Mouse (Mus musculus) gastrocnemius, postnatal 14 days (tissue): ENCODE measurements around the gene Th. TPM values are rescaled to one million over a fixed set of nuclear protein-coding genes. Genes with fewer than 3 reads are reported as not detected.

Experiments
- DNase-seq: peaks from one replicate; pipeline ENCODE4 v3.0.0; 2021; ENCODE audit warnings: mixed read lengths
- intact Hi-C: fragments of 180-260 bp; cut with DNase I; formaldehyde crosslinking; loops from one replicate; pipeline ENCODE4 v1.15.1; 2025; ENCODE audit warnings: low total_unique reads
- total RNA-seq, 2 experiments: library from RNA; stranded (reverse); gene quantifications; 2 replicates each; pipeline ENCODE4 v1.2.3; 2021

Th gene
- total RNA-seq, 2 experiments from 2014 or later: 0.24 to 0.49 TPM

- intact Hi-C loops: no loop called here
- no peak for DNase-seq
These were observed 26.6 kb downstream of the Th start for GRCm38 (mm10) chr7:142904331-142904730.

DNA sequence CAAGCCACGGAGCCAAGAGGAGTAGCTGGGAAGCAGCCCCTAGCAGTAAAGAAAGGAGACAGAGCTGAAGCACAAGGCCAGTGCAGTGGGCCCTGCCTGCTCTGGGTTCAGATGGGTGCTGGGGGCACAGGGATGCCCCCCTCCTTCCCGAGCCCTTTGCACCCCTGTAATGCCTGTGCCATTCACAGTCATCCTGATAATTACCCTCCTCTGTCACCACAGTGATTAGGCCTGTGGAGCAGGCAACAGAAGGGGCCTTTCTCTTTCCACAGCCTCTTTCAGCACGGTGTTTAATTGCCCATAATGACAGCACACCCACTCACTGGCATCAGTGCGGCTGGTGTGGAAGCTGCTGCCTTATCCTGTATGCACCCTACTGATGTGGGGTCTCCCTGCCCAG is 28.0 kb downstream of the Th start:
- intact Hi-C loops: no loop called here
- no peak for DNase-seq

DNA sequence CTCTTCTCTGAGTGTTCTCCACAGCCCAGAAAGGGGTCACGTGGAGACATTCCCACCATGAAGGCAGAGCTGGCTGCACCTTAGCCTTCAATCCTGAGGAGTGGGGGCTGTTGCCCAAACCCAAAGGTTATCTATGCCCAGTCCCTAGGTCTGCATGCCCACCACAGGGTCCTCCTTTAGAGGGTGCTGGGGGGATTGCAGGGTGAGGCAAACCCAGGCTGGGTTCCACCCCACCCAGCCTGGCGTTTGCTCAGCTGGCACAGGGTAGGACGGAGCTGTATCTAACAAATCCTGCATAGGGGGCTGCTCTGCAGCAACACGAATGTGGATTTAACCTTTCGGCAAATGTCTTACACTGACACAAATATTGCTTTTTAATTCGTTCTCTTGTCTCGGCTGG is 29.2 kb downstream of the Th start:
- intact Hi-C loops: no loop called here
- DNase-seq: no peak

DNA sequence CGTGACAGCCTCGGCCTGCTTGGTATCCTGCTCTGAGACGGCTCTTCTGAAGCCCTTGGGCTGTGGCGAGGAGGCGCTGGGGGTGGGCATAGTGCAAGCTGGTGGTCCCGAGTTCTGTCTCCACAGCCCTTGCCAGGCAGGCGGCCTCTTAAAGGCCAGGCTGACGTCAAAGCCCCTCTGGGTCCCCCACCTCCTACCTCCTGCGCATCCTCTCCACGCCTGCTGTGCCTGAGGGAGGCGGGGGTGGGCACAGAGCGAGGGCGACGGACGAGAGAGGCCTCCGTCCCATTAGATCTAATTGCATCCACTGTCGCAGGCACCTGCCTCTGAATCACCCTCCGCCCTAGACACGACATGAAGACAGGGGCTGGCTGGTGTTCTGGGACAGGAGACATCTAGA is 31.1 kb downstream of the Th start:
- no peak for DNase-seq
- intact Hi-C loops: no loop called here

- DNase-seq: no peak
- intact Hi-C loops: no loop called here
These were observed 33.5 kb downstream of the Th start for GRCm38 (mm10) chr7:142897471-142897870.

- DNase-seq: no peak
- intact Hi-C loops: loop anchor here (2.0 kb wide), 1 partner anchor 193 kb away; no protein-coding TSS in a partner anchor
These were observed 34.8 kb downstream of the Th start for GRCm38 (mm10) chr7:142895901-142896665.

DNA sequence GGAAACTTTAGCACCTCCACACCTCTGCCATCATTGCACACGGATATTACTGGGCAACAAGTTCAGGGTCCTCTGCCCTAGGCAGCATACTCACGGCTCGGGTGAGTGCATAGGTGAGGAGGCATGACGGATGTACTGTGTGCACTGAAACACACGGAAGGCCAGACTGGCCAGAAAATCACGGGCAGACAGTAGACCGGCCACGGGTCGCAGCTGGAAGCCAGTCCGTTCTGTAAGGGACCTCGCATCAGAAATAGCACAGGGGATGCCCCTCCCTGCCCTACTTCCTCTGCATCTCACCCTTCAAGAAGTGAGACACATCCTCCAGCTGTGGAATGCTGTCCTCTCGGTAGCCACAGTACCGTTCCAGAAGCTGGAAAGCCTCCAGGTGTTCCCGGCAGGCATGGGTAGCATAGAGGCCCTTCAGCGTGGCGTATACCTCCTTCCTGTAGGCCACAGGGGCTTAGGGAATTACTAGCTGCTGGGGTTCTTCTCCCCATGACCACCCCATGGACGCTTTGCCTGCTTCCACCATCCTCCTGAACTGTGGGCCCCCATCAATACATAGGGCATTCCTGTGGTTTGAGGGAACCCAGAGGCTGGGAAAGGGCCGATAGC is 35.6 kb downstream of the Th start:
- intact Hi-C loops: loop anchor here (2.0 kb wide), 1 partner anchor 193 kb away; no protein-coding TSS in a partner anchor
- DNase-seq: no peak

DNA sequence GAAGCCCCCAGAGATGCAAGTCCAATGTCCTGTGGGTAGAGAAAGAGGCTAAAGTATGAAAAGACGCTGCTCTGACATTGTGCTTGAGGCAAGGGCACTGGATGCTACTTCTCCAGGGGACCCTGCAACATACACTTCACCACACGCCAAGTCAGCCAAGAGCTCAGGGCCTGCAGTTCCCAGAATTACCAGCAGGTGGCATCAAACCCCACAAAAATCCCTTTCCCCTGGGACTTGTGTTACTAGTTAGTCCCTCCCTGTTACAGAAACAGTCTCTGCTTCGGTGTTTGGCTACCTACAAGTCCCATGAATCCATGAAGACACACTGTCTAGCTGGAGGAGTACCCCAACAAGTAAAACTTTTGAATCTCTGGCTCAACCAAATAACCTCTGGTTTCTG is 36.3 kb downstream of the Th start:
- intact Hi-C loops: loop anchor here (2.0 kb wide), 1 partner anchor 194 kb away; no protein-coding TSS in a partner anchor
- DNase-seq: peak; percentile 63

GRCm38 (mm10) chr7:142893721-142894639 is 36.9 kb downstream of the Th start:
- DNase-seq: no peak
- intact Hi-C loops: loop anchor here (2.0 kb wide), 1 partner anchor 195 kb away; no protein-coding TSS in a partner anchor

DNA sequence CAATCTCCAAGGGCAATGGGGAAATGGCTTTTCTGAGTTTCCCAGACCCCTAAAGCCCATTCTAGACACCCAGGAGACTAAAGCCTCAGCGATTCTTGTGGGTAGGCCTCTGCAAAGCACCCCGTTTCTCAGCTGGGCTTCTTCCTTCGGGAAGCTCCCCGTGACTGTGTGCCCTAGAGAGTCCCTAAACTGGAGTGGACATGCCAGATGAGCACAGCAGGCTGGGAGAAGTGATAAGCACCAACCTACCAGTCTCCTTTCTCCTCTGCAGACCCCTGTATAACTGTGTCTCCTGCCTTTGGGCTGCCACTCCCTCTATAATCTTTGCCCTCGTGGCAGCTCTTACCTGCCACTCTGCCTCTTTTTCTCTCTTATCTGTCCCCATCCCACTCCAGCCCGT is 37.6 kb downstream of the Th start:
- intact Hi-C loops: no loop called here
- no peak for DNase-seq

DNA sequence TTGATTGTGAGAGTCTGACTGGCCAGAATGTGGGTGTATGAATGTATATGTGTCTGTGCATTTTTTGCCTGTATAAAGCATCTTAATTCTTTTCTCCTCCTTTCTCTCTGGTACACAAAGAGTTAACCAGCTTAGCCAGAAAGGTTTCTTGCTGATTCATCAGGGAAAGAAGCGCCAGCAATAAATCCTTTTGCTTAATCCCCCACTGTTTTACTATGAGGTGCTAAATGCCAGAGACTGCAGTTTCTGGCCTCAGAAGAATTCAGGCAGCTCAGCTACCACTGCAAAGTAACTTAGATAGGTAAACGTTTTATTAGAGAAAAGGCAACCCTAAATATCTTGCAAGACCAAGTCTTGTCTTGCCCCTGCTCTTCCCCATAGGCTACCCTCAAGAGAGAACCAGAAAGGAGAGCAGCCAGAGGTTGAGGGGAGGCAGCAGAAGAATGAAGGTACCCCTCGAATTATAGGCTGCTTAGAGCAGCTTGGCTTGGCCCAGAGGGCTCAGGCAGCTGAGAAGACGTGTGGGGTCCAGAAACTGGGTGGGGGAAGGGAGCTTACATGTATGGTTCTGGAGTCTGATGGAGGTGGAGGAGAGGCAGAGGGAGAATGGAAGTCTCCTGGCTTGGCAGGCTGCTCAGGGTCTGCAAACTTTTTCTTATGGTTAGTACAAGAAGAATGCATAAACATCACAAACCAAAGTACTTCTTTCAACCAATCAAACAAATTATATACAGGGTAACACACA is 61.3 kb downstream of the Th start:
- DNase-seq: no peak
- intact Hi-C loops: no loop called here

DNA sequence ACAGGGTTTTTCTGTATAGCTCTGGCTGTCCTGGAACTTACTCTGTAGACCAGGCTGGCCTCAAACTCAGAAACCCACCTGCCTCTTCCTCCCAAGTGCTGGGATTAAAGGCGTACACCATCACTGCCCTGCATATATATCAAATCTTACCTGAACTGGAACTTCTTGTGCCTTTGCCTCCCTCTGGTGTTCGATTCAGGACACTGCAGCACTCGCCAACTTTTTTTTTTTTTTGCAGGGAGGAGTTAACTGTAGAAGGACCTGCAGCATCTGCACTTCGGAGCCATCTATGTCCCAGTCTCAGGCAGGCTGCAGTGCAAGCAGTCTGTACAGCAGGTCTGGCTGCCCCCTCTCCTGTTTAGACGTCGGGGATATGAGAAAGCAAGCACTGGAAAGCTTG is 80.2 kb downstream of the Th start:
- intact Hi-C loops: no loop called here

More for the DNA sequence above, 80.2 kb downstream of the Th start:
- no peak for DNase-seq

Other genes starting within 250 kb of the Th start
- not detected for gene Ins2, start 187.7 kb downstream of the Th start, total RNA-seq
- not detected for gene Ascl2, start 38.1 kb upstream of the Th start, total RNA-seq
- gene Tspan32, start 73.9 kb upstream of the Th start, total RNA-seq: under 1 TPM; 0.22 to 0.47 TPM
- 100 to 1,000 TPM; 176 to 209 TPM for gene Cd81, start 121.6 kb upstream of the Th start, total RNA-seq
- gene Tssc4, start 138.1 kb upstream of the Th start, total RNA-seq: 10 to 100 TPM in 1 of 2 experiments, 1 to 10 TPM in 1; 9.8 to 12.2 TPM
- under 1 TPM; 0.38 to 0.51 TPM for gene Trpm5, start 163.5 kb upstream of the Th start, total RNA-seq
- gene Kcnq1, start 175.2 kb upstream of the Th start, total RNA-seq: 1 to 10 TPM in 1 of 2 experiments, under 1 TPM in 1; 0.84 to 1.4 TPM